Mouse (Mus musculus): Measurements from ENCODE around the gene Cbx8. TPM values are rescaled to one million over a fixed set of nuclear protein-coding genes. Genes with fewer than 3 reads are reported as not detected.

The Cbx8 gene
- polyA plus RNA-seq, 1 experiment from 2014 or later, result 8.5 TPM

- 3% methylated on average over 10 of the region's 10 CpGs for WGBS
- Histone ChIP-seq H3K4me1 (ENCODE audit: control insufficient read depth, insufficient read depth, low read length) (peaks cover 43% of the 10 kb centered on the region), H3K9me3 (replicated peaks; ENCODE audit: control insufficient read depth, low read length, poor library complexity, severe bottlenecking) (no peaks in the 10 kb centered on the region), H3K27ac (ENCODE audit: low read length) (no peak overlapping the region), H3K27me3 (ENCODE audit: control insufficient read depth, insufficient read depth, low read depth, low read length) (peaks cover 45% of the 10 kb centered on the region), H3K4me2 (ENCODE audit: low read length) (no peak overlapping the region), H3K4me3 (ENCODE audit: low read depth, low read length) (no peak overlapping the region), H3K36me3 (ENCODE audit: control insufficient read depth, insufficient read depth, low read length) (0 out of 2 replicates have a peak, but pooled peaks cover 4% of the 10 kb centered on the region), H3K9ac (ENCODE audit: low read depth, low read length) (no peak overlapping the region)
- ATAC-seq, result no peak
Observed at GRCm38 (mm10) chr11:119043761-119044550, 3.2 kb upstream of the Cbx8 start.

GRCm38 (mm10) chr11:119043273-119043540, 2.4 kb upstream of the Cbx8 start:
- H3K27me3 ChIP-seq (ENCODE audit: control insufficient read depth, insufficient read depth, low read depth, low read length), result peaks cover 50% of the 10 kb centered on the region
- peaks cover 46% of the 10 kb centered on the region for H3K4me1 ChIP-seq (ENCODE audit: control insufficient read depth, insufficient read depth, low read length)
- no peak overlapping the region for H3K9ac ChIP-seq (ENCODE audit: low read depth, low read length)
- no peak overlapping the region for H3K27ac ChIP-seq (ENCODE audit: low read length)
- no peaks in the 10 kb centered on the region for H3K9me3 ChIP-seq (replicated peaks; ENCODE audit: control insufficient read depth, low read length, poor library complexity, severe bottlenecking)
- no peak overlapping the region for H3K4me3 ChIP-seq (ENCODE audit: low read depth, low read length)
- H3K36me3 ChIP-seq (ENCODE audit: control insufficient read depth, insufficient read depth, low read length), result 0 out of 2 replicates have a peak, but pooled peaks cover 5% of the 10 kb centered on the region
- no peak overlapping the region for H3K4me2 ChIP-seq (ENCODE audit: low read length)
- 5% methylated on average over 4 of the region's 4 CpGs for WGBS
- no peak for ATAC-seq

GRCm38 (mm10) chr11:119042466-119043272, 1.9 kb upstream of the Cbx8 start:
- Histone ChIP-seq H3K4me3 (ENCODE audit: low read depth, low read length) (no peak overlapping the region), H3K9me3 (replicated peaks; ENCODE audit: control insufficient read depth, low read length, poor library complexity, severe bottlenecking) (no peaks in the 10 kb centered on the region), H3K9ac (ENCODE audit: low read depth, low read length) (no peak overlapping the region), H3K36me3 (ENCODE audit: control insufficient read depth, insufficient read depth, low read length) (0 out of 2 replicates have a peak, but pooled peaks cover 5% of the 10 kb centered on the region), H3K4me2 (ENCODE audit: low read length) (no peak overlapping the region), H3K27ac (ENCODE audit: low read length) (no peak overlapping the region), H3K27me3 (ENCODE audit: control insufficient read depth, insufficient read depth, low read depth, low read length) (peaks cover 47% of the 10 kb centered on the region), H3K4me1 (ENCODE audit: control insufficient read depth, insufficient read depth, low read length) (peaks cover 43% of the 10 kb centered on the region)
- ATAC-seq, result no peak
- WGBS, result under 1% methylated on average over 52 of the region's 52 CpGs

GRCm38 (mm10) chr11:119041750-119042465, 1.1 kb upstream of the Cbx8 start:
- Histone ChIP-seq H3K4me3 (ENCODE audit: low read depth, low read length) (peak overlapping the region; percentile 63), H3K27me3 (ENCODE audit: control insufficient read depth, insufficient read depth, low read depth, low read length) (peaks cover 50% of the 10 kb centered on the region), H3K27ac (ENCODE audit: low read length) (peak overlapping the region; percentile 89), H3K36me3 (ENCODE audit: control insufficient read depth, insufficient read depth, low read length) (0 out of 2 replicates have a peak, but pooled peaks cover 5% of the 10 kb centered on the region), H3K9ac (ENCODE audit: low read depth, low read length) (peak overlapping the region; percentile 89), H3K4me1 (ENCODE audit: control insufficient read depth, insufficient read depth, low read length) (peaks cover 44% of the 10 kb centered on the region), H3K4me2 (ENCODE audit: low read length) (peak overlapping the region; percentile 92), H3K9me3 (replicated peaks; ENCODE audit: control insufficient read depth, low read length, poor library complexity, severe bottlenecking) (no peaks in the 10 kb centered on the region)
- under 1% methylated on average over 30 of the region's 31 CpGs for WGBS
- ATAC-seq, result peak; percentile 19

GRCm38 (mm10) chr11:119041325-119041716, 552 bp upstream of the Cbx8 start:
- peak overlapping the region; percentile 63 for H3K4me3 ChIP-seq (ENCODE audit: low read depth, low read length)
- H3K27me3 ChIP-seq (ENCODE audit: control insufficient read depth, insufficient read depth, low read depth, low read length), result peaks cover 47% of the 10 kb centered on the region
- no peaks in the 10 kb centered on the region for H3K9me3 ChIP-seq (replicated peaks; ENCODE audit: control insufficient read depth, low read length, poor library complexity, severe bottlenecking)
- ATAC-seq, result peak; percentile 77
- peak overlapping the region; percentile 89 for H3K27ac ChIP-seq (ENCODE audit: low read length)
- peak overlapping the region; percentile 89 for H3K9ac ChIP-seq (ENCODE audit: low read depth, low read length)
- H3K4me2 ChIP-seq (ENCODE audit: low read length), result peak overlapping the region; percentile 92
- 0 out of 2 replicates have a peak, but pooled peaks cover 5% of the 10 kb centered on the region for H3K36me3 ChIP-seq (ENCODE audit: control insufficient read depth, insufficient read depth, low read length)
- WGBS, result 0% methylated on average over 31 of the region's 31 CpGs
- H3K4me1 ChIP-seq (ENCODE audit: control insufficient read depth, insufficient read depth, low read length), result peaks cover 43% of the 10 kb centered on the region

GRCm38 (mm10) chr11:119039732-119040512, 847 bp downstream of the Cbx8 start:
- 0 out of 2 replicates have a peak, but pooled peaks cover 5% of the 10 kb centered on the region for H3K36me3 ChIP-seq (ENCODE audit: control insufficient read depth, insufficient read depth, low read length)
- no peaks in the 10 kb centered on the region for H3K9me3 ChIP-seq (replicated peaks; ENCODE audit: control insufficient read depth, low read length, poor library complexity, severe bottlenecking)
- H3K9ac ChIP-seq (ENCODE audit: low read depth, low read length), result peak overlapping the region; percentile 88
- no peak for ATAC-seq
- H3K27ac ChIP-seq (ENCODE audit: low read length), result peak overlapping the region; percentile 93
- H3K4me2 ChIP-seq (ENCODE audit: low read length), result peak overlapping the region; percentile 59
- peaks cover 54% of the 10 kb centered on the region for H3K4me1 ChIP-seq (ENCODE audit: control insufficient read depth, insufficient read depth, low read length)
- H3K27me3 ChIP-seq (ENCODE audit: control insufficient read depth, insufficient read depth, low read depth, low read length), result peaks cover 43% of the 10 kb centered on the region
- peak overlapping the region; percentile 63 for H3K4me3 ChIP-seq (ENCODE audit: low read depth, low read length)
- 4% methylated on average over 21 of the region's 21 CpGs for WGBS

GRCm38 (mm10) chr11:119038744-119039484, 1.9 kb downstream of the Cbx8 start:
- Histone ChIP-seq H3K4me1 (ENCODE audit: control insufficient read depth, insufficient read depth, low read length) (peaks cover 53% of the 10 kb centered on the region), H3K27me3 (ENCODE audit: control insufficient read depth, insufficient read depth, low read depth, low read length) (peaks cover 36% of the 10 kb centered on the region), H3K4me2 (ENCODE audit: low read length) (peak overlapping the region; percentile 4; the same call in 1 of the 2 replicates), H3K4me3 (ENCODE audit: low read depth, low read length) (no peak overlapping the region), H3K9ac (ENCODE audit: low read depth, low read length) (no peak overlapping the region), H3K9me3 (replicated peaks; ENCODE audit: control insufficient read depth, low read length, poor library complexity, severe bottlenecking) (no peaks in the 10 kb centered on the region), H3K27ac (ENCODE audit: low read length) (no peak overlapping the region), H3K36me3 (ENCODE audit: control insufficient read depth, insufficient read depth, low read length) (0 out of 2 replicates have a peak, but pooled peaks cover 5% of the 10 kb centered on the region)
- no peak for ATAC-seq
- 34% methylated on average over 22 of the region's 22 CpGs for WGBS
